Mouse (Mus musculus): ENCODE results near the gene Slc22a23.

Gene Slc22a23

DNA sequence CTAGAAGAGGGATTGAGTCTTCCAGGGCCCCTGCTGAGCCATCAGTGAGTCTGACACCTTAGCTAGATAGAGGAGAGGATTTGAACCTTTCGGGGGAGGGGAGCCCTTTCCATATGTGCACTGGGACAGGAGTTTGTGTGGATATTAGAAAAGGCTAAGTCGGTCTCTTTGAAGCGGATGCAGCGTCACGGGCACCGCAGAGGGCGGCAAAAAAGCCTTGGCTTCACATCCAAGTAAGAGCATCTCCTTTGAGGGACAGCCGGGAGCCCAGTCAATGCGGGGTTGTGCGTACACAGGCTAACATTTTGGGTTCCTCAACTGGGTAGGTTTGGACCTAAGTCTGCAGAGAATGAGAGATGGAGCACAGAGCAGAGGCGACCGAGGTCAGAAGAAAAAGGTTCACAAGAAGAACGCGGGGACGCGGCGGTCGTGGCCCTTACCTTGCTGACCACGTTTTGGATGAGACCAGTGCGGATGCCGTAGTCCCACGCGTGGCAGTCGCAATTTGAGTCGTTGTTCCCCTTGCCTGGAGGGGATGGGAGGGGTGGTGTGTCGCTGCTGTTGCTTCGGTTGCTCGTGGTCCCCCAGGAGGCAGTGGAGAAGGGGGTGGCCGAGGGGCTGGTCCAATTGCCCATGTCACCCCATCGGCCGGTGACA lies 1.1 kb downstream of the Slc22a23 start:
- DNase-seq (ENCODE audit: low spot score), result no peak

DNA sequence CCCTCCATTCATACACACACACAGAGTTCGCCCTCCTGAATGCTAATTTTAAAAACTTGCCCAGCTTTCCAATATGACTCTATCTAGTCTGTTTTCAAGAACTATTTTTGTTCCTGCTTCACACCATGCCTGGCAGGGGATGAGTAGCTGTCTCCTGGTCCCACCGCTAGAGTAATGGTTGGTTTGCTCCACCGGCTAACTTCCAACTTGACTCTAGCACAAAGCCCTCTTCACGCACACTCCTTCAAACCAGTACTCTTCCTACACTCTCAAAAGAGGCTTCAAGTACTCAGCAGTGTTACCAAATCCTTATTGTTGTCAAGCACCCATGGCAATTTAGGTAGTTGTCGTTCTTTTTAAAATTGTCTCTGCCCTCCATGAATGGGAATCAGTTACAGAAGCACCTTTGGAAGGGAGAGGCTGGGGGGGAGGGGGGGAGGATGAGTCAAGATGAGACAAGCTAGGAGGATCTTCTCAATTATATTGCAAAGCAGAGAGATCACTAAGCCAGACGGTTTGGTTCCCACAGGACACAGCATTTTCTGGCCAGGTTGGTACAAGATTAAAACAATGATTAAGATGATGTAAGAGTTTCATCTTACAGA lies 2.6 kb downstream of the Slc22a23 start:
- DNase-seq (ENCODE audit: low spot score), result no peak

DNA sequence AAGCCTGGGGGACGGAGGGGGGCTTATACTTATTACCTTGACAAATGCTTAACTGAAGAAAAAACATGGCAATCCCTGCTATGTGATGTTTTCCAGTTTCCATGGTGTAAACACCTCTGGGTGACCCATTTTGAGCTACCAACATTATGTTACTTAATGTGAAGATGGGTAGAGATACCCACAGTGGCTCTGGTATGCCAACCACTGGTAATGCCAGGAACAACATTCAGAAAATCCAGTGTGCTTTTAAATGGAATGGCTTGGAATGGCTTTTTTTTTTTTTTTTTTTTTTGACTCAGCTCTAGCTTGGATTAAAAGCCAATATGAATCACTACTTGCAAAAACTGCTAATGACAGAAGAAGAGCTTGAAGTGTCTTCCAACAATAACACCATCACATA lies 8.1 kb downstream of the Slc22a23 start:
- no peak for DNase-seq (ENCODE audit: low spot score)

DNA sequence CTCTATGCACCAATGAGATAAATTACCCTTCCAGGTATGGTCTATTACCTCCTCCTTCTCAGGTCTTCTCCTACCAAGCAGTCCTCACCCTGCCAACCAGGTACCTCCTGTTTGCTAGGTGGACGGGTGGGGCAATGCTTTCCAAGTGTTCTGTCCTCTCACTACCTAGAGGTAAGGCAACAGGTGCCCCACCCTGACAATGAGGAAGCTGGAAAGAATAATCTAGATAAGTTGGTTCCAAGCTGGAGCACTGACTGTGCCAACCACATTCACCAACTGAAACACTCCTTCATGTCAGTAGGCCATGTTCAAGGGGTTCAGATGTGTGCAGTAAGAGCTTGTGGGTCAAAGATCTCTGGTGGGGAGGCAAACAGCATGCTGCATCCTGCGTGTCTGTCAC lies 10.1 kb downstream of the Slc22a23 start:
- no peak for DNase-seq (ENCODE audit: low spot score)

DNA sequence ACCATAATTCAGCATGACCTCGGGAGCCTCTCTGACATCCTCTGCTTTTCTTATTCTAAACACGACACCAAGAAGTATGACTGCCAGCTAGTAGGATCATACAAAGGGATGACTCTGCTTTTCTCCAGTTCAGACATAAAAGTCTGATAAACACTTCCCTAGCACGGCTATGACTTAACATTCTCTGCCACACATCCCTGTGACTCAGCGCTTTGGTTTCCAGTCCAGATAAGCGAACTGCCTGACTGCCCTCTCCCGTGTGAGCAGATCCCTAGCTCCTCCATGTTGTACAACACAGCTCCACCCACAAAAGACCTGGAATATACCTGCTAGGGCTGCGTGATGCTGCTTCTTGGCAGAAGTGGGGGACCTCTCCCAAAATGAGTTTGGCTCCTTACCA lies 12.2 kb downstream of the Slc22a23 start:
- no peak for DNase-seq (ENCODE audit: low spot score)

DNA sequence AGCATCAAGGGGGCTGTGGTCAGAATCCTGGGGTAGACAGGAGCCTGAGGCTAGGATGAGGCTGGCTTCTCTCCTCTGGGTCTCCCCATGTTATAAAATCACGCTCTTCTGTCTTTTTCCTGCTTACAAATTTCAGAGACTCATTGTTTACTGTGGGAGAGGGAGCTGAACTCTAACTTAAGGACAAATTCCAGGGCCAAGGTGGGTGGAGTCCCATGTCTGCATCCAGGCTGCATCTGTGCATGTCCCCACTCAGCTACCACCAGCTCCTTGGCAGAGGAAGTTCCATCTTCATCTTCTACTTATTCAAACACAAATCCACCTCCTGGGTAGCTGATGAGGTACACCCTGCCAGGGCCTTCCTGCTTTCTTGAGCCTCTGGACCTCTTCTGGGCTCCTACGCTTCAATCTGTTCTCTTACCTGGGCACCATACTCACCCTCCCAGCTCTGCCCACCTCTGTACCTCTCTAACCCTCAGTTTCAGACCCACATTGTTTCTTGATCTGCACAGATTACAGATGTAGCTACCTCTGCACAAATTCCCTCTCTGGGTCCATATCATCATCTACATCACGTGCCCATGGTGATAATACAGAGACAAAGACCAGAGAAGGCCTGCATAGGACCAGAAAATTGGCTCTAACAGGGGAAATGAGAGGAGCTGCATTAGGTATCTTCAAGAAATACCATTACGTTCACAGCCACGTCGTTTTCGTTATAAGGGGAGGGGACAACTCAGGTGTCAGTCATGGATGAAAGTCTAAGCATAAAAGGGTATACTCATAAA lies 13.4 kb downstream of the Slc22a23 start:
- DNase-seq (ENCODE audit: low spot score), result no peak

DNA sequence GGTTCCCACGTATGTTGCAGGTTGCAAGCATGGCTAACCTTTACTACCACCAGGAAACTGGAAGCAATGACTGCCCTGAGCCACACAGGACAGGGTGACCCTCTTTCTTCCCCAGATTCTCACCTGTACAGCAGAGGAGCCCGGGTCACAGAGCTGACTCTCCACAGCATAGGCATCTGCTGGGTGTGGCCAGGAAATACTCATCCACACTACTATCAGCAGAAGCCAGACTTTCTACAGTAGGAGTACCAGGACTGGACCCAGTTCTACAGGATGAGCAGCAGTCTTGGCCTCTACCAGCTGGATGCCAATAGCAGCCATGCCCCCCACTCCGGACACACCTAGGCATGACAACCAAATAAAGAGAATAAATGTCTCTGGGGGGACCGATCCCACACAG lies 15.4 kb downstream of the Slc22a23 start:
- DNase-seq (ENCODE audit: low spot score), result no peak

DNA sequence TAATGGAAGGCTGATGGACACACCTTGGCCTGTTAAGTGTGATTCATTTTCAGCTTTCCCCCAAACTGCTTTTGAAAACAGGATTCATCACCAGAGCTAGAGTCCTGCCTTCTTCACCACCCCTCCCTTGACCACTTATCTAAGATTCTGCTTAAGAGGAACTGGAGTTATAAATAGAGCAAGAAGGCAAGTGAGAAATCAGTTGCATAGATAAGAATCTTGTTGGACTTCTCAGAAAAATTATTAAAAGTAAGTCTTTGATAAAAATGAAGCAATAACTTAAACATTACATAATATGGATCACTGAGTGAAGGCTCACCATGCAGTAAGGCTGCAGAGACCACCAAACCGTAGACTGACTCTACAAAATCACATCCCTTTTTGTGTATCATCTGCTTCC lies 18.0 kb downstream of the Slc22a23 start:
- DNase-seq (ENCODE audit: low spot score), result no peak

DNA sequence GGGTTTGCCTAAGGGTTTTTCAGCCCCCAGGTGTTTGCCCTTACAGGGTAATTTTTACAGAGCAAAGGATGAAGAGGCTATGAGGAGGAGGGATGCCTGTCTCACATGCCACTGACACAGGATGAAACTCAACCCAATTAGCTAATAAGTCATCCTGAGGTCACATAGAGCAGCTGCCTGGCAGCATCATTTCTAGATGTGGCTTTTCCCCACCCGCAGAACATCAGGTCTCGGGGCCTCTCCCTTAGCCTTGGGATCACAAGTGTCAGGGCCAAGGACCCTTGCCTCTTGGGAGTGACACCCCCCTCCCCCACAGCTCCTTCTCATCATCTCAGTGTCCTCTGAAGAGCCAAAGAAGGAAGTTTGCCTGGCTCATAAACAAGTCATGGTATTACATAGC lies 21.6 kb downstream of the Slc22a23 start:
- no peak for DNase-seq (ENCODE audit: low spot score)

DNA sequence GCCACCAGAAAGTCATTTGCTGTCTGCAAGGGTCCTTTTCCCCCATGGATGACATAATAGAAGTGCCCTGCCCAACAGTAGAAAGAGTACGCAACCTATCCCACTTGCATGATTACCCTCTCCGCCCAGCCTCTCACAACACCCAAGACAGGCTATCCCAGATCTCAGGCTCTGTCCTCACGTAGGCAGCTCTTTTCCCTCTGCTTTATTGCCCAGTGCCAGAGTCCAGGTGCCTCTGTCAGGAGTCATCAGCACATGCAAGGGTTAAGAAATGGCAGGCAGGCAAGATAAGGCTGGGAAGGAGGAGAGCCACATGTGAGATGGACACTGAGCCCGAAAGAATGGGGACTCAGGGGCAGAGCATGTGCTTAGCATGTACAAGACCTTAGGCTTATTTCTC lies 24.5 kb downstream of the Slc22a23 start:
- DNase-seq (ENCODE audit: low spot score), result no peak

DNA sequence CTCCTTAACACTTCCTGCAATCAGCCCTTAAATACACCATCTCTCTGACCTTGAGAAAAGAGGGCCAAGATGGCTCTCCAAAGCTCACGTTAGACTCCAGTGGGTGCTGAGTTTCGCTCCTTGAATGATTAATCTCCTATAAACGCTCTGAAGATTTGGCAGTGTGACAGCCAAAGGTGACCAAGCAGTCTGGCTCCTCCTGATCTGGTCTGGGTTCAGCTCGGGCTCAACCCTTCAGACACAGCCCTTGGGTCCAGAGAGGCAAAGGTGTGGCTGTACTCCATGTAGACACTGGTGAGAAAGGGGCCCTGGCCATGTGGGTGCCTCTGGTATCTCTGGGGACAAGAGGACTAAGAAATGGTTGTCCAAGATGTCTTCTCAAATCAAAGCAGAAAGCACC lies 27.9 kb downstream of the Slc22a23 start:
- no peak for DNase-seq (ENCODE audit: low spot score)

DNA sequence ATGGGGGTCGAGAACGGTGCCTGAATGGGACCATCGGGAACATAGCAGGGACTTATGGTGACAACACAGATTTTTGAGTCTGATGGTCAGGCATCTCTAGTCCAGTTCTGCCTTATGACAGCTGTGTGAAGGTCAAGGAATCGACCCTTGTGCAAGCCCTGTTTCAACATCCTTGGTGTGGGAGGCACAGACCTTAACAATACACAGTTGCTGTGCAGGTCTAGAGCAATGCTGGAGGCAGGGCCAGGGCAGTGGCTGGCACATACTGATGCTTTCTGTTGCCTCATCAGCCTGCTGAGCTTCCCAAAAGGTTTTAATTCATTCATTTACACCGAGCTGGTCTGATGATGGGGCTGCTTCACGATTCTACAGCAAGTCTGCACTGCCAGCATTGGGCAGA lies 28.5 kb downstream of the Slc22a23 start:
- no peak for DNase-seq (ENCODE audit: low spot score)

DNA sequence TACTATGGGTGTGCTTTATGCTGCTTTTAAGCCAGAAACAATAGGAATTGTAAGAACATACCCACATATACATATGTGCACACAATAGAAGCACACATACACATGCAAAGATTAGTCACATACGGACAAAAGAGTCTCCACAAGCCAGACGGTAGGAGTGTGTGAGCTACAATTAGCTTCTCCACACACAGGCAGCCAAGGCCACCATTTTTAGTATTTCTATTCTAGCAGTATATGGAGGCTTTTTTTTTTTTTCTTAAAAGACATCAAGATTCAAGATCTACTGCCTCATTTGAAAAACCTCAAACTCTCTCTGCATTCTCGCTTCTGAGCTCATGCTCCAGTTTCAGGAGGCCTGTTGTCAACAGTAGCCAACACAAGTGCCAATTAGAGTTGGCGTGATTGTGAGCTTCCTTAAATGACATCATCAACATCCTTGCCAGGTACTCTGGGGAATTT lies 31.9 kb downstream of the Slc22a23 start:
- DNase-seq (ENCODE audit: low spot score), result no peak

DNA sequence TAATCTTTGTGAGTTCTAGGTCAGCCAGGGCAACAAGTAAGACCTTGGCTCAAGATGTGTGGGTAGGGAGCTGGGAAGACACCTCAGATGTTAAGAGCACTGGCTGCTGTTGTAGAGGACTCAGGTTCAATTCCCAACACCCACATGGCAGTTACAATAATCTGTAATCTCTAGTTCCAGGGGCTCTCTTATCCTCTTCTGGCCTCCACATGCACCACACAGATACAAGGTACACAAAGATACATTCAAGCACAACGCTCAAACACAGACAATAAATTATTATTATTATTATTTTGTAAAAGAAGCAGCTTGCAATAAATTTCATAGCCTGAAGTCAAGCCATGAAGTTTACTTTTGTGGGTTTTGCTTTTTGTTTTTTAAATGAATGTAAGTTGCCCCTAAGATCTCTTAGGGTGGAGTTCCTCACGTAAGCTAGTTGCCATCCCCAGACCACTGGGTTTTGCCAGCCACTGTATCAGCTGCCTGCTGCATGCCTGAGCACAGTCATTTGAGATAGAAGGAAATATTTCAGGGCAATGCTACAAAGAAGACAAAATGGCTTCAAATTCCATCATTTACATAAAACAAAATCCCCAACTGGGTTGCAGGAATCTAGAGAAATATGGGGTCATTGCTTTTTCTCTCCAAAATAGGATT lies 32.5 kb downstream of the Slc22a23 start:
- DNase-seq (ENCODE audit: low spot score), result no peak

DNA sequence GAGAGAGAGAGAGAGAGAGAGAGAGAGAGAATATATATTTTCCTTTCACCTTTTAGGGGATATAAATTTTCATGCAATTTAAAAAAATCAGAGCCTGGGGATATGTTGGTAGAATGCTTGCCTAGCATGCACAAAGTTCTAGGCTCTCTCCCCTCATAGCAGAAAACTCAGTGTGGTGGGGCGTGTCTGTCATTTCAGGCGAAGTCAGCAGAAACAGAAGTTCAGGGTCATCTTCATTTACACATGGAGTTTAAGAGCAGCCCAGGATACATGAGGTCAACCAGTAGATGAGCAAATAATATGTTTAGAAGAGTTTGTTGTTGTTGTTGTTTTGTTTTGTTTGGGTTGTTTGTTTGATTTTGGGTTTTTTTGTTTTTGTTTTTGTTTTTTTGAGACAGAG lies 33.4 kb downstream of the Slc22a23 start:
- DNase-seq (ENCODE audit: low spot score), result no peak

DNA sequence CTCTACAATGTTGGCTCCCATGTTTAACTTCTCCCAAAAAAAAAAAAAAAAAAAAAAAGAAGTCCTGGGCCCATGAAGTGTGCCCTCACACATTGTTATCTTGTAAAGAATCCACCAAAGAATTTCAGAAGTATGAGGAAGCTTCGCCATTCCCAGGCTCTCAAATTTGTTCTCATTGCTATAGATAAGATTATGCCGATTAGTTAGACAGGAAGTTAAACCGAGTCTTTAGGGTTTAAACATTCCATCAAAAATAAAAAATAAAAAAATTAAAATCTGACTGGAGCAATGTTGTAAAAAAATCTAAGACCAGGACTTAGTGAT lies 36.4 kb downstream of the Slc22a23 start:
- DNase-seq (ENCODE audit: low spot score), result no peak

DNA sequence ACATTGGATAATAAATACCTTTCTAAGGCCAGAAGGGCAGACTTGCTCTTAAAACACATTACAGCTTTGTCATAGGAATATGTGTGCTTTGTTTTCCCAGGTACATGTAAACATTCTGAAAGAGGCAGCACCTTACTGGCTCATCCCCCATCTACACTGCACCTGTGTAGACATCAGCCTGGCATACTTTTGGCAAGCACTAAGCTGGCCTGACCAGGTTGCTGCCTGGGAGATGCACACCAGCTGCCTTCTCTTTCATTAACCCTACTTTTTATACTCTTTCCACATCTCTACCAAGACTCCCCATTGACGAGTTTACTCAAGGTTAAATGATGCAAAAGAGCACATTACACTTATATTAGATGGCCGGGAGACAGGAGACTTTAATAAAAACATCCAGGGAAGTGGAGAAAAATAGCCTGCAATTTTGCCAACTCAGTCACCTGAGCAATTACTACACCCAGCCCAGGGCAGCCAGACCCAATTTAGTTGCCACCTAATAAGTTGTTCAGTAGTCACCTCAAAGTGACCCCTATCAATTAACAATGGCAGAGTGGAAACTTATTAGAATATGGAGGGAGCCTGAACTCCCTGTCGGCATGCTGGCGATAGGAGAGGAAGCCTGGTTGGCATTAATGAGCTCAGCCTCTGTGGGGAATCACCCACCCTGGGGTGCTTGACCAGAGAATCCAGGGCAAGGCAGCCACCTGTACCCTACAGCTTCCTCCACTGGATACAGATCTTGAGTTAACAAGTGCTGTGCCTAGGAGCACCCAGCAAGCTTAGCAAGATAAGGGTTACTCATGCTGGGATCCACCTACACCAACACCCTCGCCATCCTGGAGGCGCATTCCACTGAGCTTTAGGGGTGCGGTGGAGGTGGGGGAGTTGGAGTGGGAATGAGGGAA lies 37.0 kb downstream of the Slc22a23 start:
- no peak for DNase-seq (ENCODE audit: low spot score)

DNA sequence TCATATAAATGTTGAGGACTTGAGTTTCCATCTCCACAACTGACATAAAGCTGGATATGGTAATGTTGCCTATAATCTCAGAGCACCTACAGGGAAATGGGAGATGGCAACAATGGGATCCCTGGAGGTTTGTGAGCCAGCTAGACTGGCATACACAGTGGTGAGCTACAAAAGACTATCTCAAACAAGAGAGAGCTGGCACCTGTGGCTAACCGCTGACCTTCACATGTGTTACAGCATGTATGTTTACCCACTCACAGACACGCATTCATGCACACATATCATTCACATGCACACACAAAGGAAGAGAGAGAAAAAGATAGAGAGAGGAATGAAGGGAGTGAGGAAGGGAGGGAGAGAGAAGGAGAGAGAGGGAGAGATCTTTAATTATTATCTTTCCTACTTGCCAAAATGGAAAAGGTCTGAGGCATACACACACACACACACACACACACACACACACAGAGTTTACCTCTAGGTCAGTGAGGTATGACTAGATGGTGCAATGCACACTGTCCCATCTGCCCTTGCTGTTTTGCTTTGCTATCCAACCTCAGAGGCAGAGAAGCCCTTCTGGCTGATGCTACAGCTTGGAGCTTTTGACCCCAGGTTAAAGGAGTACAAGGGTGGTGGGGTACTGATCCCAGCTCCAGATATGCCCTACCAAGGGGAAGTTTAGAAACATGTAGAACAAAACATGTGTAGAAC lies 38.9 kb downstream of the Slc22a23 start:
- no peak for DNase-seq (ENCODE audit: low spot score)

DNA sequence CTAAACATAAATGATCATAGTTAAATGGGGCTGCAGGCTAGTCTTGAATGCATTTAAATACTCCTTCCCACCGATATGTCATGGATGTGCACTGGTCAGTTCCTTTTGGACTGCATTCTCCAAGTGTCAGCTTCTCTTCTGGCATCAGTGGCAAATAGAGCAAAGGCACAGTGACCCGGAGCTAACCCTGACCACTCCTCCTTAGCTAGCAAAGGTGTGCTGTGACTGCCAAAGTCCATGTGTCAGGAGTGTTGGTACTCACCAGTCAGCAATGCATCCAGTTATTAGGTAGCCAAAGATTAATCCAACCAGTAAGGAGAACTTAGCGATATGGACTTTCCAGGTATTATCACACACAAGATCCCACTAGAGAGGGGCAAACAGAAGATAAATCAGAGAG lies 40.1 kb downstream of the Slc22a23 start:
- DNase-seq (ENCODE audit: low spot score), result no peak

DNA sequence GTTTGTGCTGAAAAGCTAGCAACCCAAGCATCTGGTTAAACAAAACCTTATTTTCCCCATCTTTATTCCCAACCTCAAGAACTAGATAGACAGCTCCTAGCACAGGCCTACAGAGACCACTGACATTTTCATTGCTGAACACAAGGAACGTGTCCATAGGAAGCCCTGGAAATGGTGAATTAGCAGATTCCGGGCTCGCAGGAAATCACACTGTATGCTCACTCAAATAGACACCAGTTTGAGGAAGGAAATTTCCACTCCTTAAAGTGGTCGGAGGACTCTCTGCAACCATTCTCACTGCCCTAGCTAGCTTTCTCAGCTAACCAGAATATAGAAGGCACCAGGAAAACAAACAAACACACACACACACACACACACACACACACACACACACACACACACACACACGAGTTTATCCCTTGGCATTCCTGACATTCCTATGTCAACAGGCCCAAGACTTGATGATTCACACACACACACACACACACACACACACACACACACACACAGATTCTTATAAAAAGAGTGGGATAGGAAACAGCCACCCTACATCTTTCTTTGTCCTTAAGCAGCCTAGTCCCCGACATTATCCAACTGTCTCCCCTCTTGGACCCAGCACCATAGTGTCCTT lies 41.5 kb downstream of the Slc22a23 start:
- no peak for DNase-seq (ENCODE audit: low spot score)

DNA sequence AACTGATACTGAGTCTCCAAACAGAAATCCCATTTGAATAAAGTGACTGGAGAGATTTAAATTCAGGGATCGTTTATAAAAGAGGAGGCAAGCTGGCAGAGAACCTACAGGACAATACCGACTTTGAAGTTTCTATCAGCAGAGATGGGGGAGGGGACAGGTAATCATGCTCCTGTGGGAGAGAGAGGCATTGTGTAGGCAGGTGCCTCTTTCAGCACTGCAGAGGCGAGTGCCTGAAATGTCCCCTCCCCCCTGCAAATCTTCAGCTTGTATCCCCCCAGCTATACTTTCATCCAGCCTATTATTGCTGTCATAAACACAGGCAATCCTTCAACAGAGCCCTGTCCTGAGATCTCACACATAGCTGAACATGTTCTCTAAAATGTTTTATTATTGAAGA lies 43.4 kb downstream of the Slc22a23 start:
- no peak for DNase-seq (ENCODE audit: low spot score)
